Mouse (Mus musculus) limb, embryonic 14.5 days (tissue): Measurements from ENCODE around the gene Itpkb. TPM values are rescaled to one million over a fixed set of nuclear protein-coding genes. Genes with fewer than 3 reads are reported as not detected.

ENCODE experiments used
- ATAC-seq: fragments of 200-750 bp; cut with Nextera tagmentation; 2 replicates; pipeline ENCODE4 v1.8.0; 2017; ENCODE audit warnings: low read depth, moderate number of reproducible peaks, moderate TSS enrichment; ENCODE audit not compliant: low FRiP score
- DNase-seq: peaks from one replicate; pipeline ENCODE4 v3.0.0-alpha.2; 2015; ENCODE audit warnings: low spot score
- H3K27ac ChIP-seq: fragments of 300-500 bp; sonication (generic); replicated peaks from 2 replicates; pipeline ENCODE4 v1.5.1; 2014; ENCODE audit warnings: low read depth, mild to moderate bottlenecking, low read length, moderate library complexity, mixed read lengths
- H3K27me3 ChIP-seq: fragments of 300-500 bp; sonication (generic); 2 replicates; pipeline ENCODE4 v1.6.1; 2014; ENCODE audit warnings: low read length, mixed read lengths; ENCODE audit not compliant: control insufficient read depth, insufficient read depth
- H3K36me3 ChIP-seq: fragments of 300-500 bp; sonication (generic); 2 replicates; pipeline ENCODE4 v1.6.1; 2014; ENCODE audit warnings: mild to moderate bottlenecking, low read length, moderate library complexity, mixed read lengths; ENCODE audit not compliant: control insufficient read depth, insufficient read depth
- H3K4me1 ChIP-seq: fragments of 300-500 bp; sonication (generic); 2 replicates; pipeline ENCODE4 v1.6.1; 2014; ENCODE audit warnings: antibody characterized with exemption, low read length, mixed read lengths; ENCODE audit not compliant: control insufficient read depth, insufficient read depth
- H3K4me2 ChIP-seq: fragments of 300-500 bp; sonication (generic); replicated peaks from 2 replicates; pipeline ENCODE4 v1.6.1; 2014; ENCODE audit warnings: low read depth, mild to moderate bottlenecking, low read length, moderate library complexity; ENCODE audit not compliant: severe bottlenecking
- H3K4me3 ChIP-seq: fragments of 300-500 bp; sonication (generic); replicated peaks from 2 replicates; pipeline ENCODE4 v1.5.1; 2014; ENCODE audit warnings: low read length
- H3K9ac ChIP-seq: fragments of 300-500 bp; sonication (generic); 2 replicates; pipeline ENCODE4 v1.6.1; 2014; ENCODE audit warnings: mild to moderate bottlenecking, low read depth, low read length, moderate library complexity; ENCODE audit not compliant: severe bottlenecking
- H3K9me3 ChIP-seq: fragments of 300-500 bp; sonication (generic); 2 replicates; pipeline ENCODE4 v1.6.1; 2016; ENCODE audit warnings: low read length; ENCODE audit not compliant: control insufficient read depth
- POLR2A ChIP-seq: fragments of 200-500 bp; IDR thresholded peaks from 2 replicates; pipeline ENCODE4 v1.8.0; 2012; ENCODE audit warnings: inconsistent platforms, mild to moderate bottlenecking, moderate library complexity, borderline replicate concordance; ENCODE audit not compliant: insufficient read depth, insufficient read length; ENCODE audit errors: extremely low read depth
- WGBS: fragments of 180-500 bp; shearing (Covaris S2); extraction: QIAGEN DNeasy Blood & Tissue Kit; methylation state at CpG from one replicate; pipeline ENCODE4 v1.1.7; 2014; 5-methylcytosine and 5-hydroxymethylcytosine counted together
- polyA plus RNA-seq, 2 experiments: library from polyadenylated mRNA; depleted of rRNA in 1 of 2; stranded (reverse) in 1 of 2; unstranded in 1 of 2; fragments of >200 nt; fragmentation: Nextera tagmentation in 1 of 2; extraction: Ambion mirVana in 1 of 2; gene quantifications; 2 replicates each; pipeline versions ENCODE4 v1.2.1 to v1.2.3; 2012 to 2014

The Itpkb gene
- polyA plus RNA-seq, 2 experiments, result 8.4 to 16.2 TPM

- no peak for TF ChIP-seq POLR2A
- Histone ChIP-seq H3K4me1 (peaks cover 18% of the 10 kb centered on the region), H3K9ac (no peak overlapping the region), H3K4me3 (no peak overlapping the region), H3K36me3 (no peaks in the 10 kb centered on the region), H3K9me3 (no peaks in the 10 kb centered on the region), H3K4me2 (no peak overlapping the region; the same call in 1 of the 2 replicates), H3K27me3 (no peaks in the 10 kb centered on the region), H3K27ac (no peak overlapping the region)
- DNase-seq (peak; percentile 85), ATAC-seq (peak; percentile 89)
- WGBS, result 16% methylated on average over 7 of the region's 7 CpGs
These were observed 103.7 kb downstream of the Itpkb start for GRCm38 (mm10) chr1:180433796-180434566.

GRCm38 (mm10) chr1:180434925-180435324, 104.6 kb downstream of the Itpkb start:
- WGBS, result 11% methylated on average over 9 of the region's 9 CpGs
- ATAC-seq (no peak), DNase-seq (no peak)
- Histone ChIP-seq H3K27me3 (no peaks in the 10 kb centered on the region), H3K36me3 (no peaks in the 10 kb centered on the region), H3K4me3 (no peak overlapping the region), H3K27ac (no peak overlapping the region), H3K9me3 (no peaks in the 10 kb centered on the region), H3K4me1 (peaks cover 17% of the 10 kb centered on the region), H3K4me2 (no peak overlapping the region; the same call in 1 of the 2 replicates), H3K9ac (no peak overlapping the region)
- no peak for TF ChIP-seq POLR2A

- no peak for ATAC-seq
- Histone ChIP-seq H3K9me3 (no peaks in the 10 kb centered on the region), H3K4me3 (no peak overlapping the region), H3K4me2 (no peak overlapping the region), H3K27ac (no peak overlapping the region), H3K36me3 (no peaks in the 10 kb centered on the region), H3K4me1 (peaks cover 4% of the 10 kb centered on the region), H3K27me3 (no peaks in the 10 kb centered on the region), H3K9ac (no peak overlapping the region)
- no peak for DNase-seq
- WGBS, result 79% methylated on average over 4 of the region's 4 CpGs
- no peak for TF ChIP-seq POLR2A
These were observed 109.2 kb downstream of the Itpkb start for GRCm38 (mm10) chr1:180439496-180439895.

- H3K9ac ChIP-seq, result no peak overlapping the region
- H3K4me2 ChIP-seq, result no peak overlapping the region
- H3K4me3 ChIP-seq, result no peak overlapping the region
- no peak overlapping the region for H3K27ac ChIP-seq
- no peaks in the 10 kb centered on the region for H3K4me1 ChIP-seq
- H3K36me3 ChIP-seq, result no peaks in the 10 kb centered on the region
- H3K9me3 ChIP-seq, result no peaks in the 10 kb centered on the region
- H3K27me3 ChIP-seq, result no peaks in the 10 kb centered on the region
- DNase-seq (no peak), ATAC-seq (no peak)
- TF ChIP-seq POLR2A, result no peak
- 51% methylated on average over 3 of the region's 3 CpGs for WGBS
These were observed 114.1 kb downstream of the Itpkb start for GRCm38 (mm10) chr1:180444411-180444810.

GRCm38 (mm10) chr1:180449641-180450040, 119.4 kb downstream of the Itpkb start:
- H3K9me3 ChIP-seq, result no peaks in the 10 kb centered on the region
- H3K4me3 ChIP-seq, result no peak overlapping the region
- no peaks in the 10 kb centered on the region for H3K27me3 ChIP-seq
- H3K27ac ChIP-seq, result no peak overlapping the region
- 52% methylated on average over 2 of the region's 2 CpGs for WGBS
- no peaks in the 10 kb centered on the region for H3K36me3 ChIP-seq
- no peak for DNase-seq
- no peaks in the 10 kb centered on the region for H3K4me1 ChIP-seq
- no peak overlapping the region for H3K9ac ChIP-seq
- no peak overlapping the region for H3K4me2 ChIP-seq
- no peak for TF ChIP-seq POLR2A
- no peak for ATAC-seq
